Mouse (Mus musculus) heart, embryonic 13.5 days (tissue): ENCODE results near the gene Mnd1. TPM values are rescaled to one million over a fixed set of nuclear protein-coding genes. Genes with fewer than 3 reads are reported as not detected.

Experiments
- ATAC-seq: fragments of 200-750 bp; cut with Nextera tagmentation; 2 replicates; pipeline ENCODE4 v1.8.0; 2017; ENCODE audit warnings: moderate TSS enrichment; ENCODE audit not compliant: insufficient number of reproducible peaks, low FRiP score, low TSS enrichment; ENCODE audit errors: extremely low read depth
- H3K27ac ChIP-seq: fragments of 300-500 bp; sonication (generic); replicated peaks from 2 replicates; pipeline ENCODE4 v1.5.1; 2015; ENCODE audit warnings: moderate library complexity, mild to moderate bottlenecking, inconsistent platforms
- H3K27me3 ChIP-seq: fragments of 300-500 bp; sonication (generic); replicated peaks from 2 replicates; pipeline ENCODE4 v1.6.1; 2015; ENCODE audit warnings: mild to moderate bottlenecking, inconsistent platforms
- H3K36me3 ChIP-seq: fragments of 300-500 bp; sonication (generic); 2 replicates; pipeline ENCODE4 v1.6.1; 2015; ENCODE audit warnings: mild to moderate bottlenecking, inconsistent platforms
- H3K4me1 ChIP-seq: fragments of 300-500 bp; sonication (generic); 2 replicates; pipeline ENCODE4 v1.6.1; 2015; ENCODE audit warnings: inconsistent platforms
- H3K4me2 ChIP-seq: fragments of 300-500 bp; sonication (generic); 2 replicates; pipeline ENCODE4 v1.6.1; 2015; ENCODE audit warnings: inconsistent platforms, mild to moderate bottlenecking, moderate library complexity
- H3K4me3 ChIP-seq: fragments of 300-500 bp; sonication (generic); 2 replicates; pipeline ENCODE4 v1.5.1; 2015; ENCODE audit warnings: moderate library complexity, mild to moderate bottlenecking, inconsistent platforms
- H3K9ac ChIP-seq: fragments of 300-500 bp; sonication (generic); 2 replicates; pipeline ENCODE4 v1.6.1; 2015; ENCODE audit warnings: inconsistent platforms, mild to moderate bottlenecking, moderate library complexity
- H3K9me3 ChIP-seq: fragments of 300-500 bp; sonication (generic); 2 replicates; pipeline ENCODE4 v1.6.1; 2016; ENCODE audit warnings: inconsistent platforms
- WGBS: fragments of 180-500 bp; shearing (Covaris S2); methylation state at CpG from one replicate; pipeline ENCODE4 v1.1.7; 2015; ENCODE audit warnings: mixed read lengths; 5-methylcytosine and 5-hydroxymethylcytosine counted together
- polyA plus RNA-seq: library from polyadenylated mRNA; unstranded; fragments of >200 nt; fragmentation: Nextera tagmentation; extraction: Ambion mirVana; gene quantifications from 2 replicates; pipeline ENCODE4 v1.2.1, GENCODE M21; 2015

Gene Mnd1
- polyA plus RNA-seq, 1 experiment from 2014 or later, result 7.6 TPM

DNA sequence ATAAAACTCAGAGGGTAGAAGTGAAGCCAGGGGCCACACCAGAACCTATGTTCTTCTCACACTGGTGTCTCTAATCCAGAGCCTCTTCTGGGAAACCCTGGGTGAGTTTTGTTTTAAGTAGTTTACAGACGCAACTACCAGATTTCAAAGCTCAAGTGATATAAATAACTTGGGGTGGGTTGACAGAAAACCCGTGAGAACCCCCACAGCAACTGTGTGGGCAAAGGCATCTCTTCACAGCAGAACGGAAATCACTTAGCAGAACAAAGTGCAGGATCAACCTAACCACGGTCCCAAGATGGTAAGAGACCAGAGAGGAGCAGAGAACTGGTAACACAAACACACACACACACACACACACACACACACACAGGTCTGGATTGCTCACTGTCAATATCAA, 89.8 kb downstream of the Mnd1 start:
- H3K4me2 ChIP-seq, result no peak overlapping the region
- no peak overlapping the region for H3K27ac ChIP-seq
- no peak for ATAC-seq
- H3K4me1 ChIP-seq, result peaks cover 9% of the 10 kb centered on the region
- no peaks in the 10 kb centered on the region for H3K27me3 ChIP-seq
- no peaks in the 10 kb centered on the region for H3K9me3 ChIP-seq
- no peak overlapping the region for H3K4me3 ChIP-seq
- H3K36me3 ChIP-seq, result no peaks in the 10 kb centered on the region
- no peak overlapping the region for H3K9ac ChIP-seq
- WGBS, result 69% methylated on average over 4 of the region's 4 CpGs

DNA sequence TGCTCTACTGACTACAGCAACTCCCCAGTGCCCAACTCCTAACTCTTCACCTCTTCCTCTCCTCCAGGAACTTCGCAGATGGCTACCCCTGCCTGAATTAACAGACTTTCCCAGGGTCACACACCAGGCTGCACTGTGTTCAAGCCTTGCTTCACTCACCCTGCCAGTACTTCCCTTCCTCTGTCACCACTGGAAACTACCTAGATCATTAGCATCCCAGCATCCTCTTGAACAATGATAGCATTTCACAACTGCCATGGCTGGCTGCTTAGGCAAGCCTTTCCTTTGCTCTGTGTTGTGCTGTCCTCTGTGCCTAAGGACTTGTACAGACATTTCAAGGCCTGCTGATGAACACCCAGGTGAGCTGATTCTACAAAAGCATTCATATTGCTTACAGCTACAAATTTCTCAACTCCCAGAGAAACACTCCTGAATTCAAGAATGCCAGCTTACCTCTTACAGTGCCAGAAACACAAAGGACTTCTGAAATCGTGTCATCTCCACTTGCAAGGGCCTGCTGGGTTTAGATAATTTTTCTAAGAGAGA, 92.1 kb downstream of the Mnd1 start:
- H3K4me1 ChIP-seq, result peaks cover 23% of the 10 kb centered on the region
- no peaks in the 10 kb centered on the region for H3K9me3 ChIP-seq
- 76% methylated on average over 2 of the region's 2 CpGs for WGBS
- no peak overlapping the region for H3K9ac ChIP-seq
- H3K27ac ChIP-seq, result no peak overlapping the region
- H3K36me3 ChIP-seq, result no peaks in the 10 kb centered on the region
- no peak overlapping the region for H3K4me2 ChIP-seq
- H3K27me3 ChIP-seq, result no peaks in the 10 kb centered on the region
- H3K4me3 ChIP-seq, result no peak overlapping the region
- ATAC-seq, result no peak

DNA sequence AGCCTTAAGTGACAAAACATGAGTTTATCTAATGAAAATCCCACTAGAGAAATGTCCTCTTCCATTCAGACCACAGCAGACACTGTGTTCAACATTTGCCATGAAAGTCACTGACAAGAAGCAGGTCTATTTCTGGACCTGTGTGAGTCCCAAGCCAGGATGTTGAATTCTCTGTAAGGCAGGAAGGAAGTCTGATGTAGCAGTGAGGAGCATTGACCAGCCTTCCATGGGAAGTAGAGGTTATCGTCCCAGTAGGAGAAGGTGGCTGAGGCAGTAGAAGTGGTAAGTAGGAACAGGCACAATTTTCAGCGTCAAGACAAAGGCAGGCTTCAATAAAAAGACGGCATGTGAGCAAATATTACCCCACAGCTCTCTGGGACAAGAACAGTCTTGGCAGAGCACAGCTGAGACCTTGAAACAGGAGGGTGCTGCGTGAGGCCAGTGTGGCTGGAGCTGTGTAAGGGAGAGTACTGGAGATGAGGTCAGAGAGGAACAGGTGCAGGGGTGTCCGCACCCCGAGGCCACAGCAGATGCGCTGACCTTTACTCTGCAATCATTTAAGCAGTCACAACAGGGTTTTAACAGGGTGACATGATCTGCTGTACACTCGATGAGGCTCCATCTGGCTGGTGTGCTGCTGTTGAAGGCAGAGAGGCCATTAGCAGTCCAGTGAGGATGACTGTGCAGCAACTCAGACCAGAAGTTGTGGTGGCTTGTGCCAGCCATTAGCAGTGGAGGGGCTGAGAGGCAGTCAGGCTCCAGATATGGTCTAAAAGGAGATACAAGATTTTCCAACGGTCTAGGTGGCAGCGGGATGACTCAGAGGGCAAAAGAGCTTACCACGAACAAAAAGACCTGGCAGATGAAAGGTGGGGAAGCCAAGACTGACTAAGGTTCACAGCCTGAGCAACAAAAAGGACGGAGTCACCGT, 93.8 kb downstream of the Mnd1 start:
- no peak overlapping the region for H3K4me3 ChIP-seq
- WGBS, result 61% methylated on average over 13 of the region's 13 CpGs
- H3K27me3 ChIP-seq, result no peaks in the 10 kb centered on the region
- no peak; the same call in 1 of the 2 replicates for ATAC-seq
- no peaks in the 10 kb centered on the region for H3K9me3 ChIP-seq
- H3K4me1 ChIP-seq, result peaks cover 23% of the 10 kb centered on the region
- no peak overlapping the region for H3K4me2 ChIP-seq
- no peak overlapping the region for H3K9ac ChIP-seq
- H3K27ac ChIP-seq, result peak overlapping the region; percentile 76
- H3K36me3 ChIP-seq, result no peaks in the 10 kb centered on the region

DNA sequence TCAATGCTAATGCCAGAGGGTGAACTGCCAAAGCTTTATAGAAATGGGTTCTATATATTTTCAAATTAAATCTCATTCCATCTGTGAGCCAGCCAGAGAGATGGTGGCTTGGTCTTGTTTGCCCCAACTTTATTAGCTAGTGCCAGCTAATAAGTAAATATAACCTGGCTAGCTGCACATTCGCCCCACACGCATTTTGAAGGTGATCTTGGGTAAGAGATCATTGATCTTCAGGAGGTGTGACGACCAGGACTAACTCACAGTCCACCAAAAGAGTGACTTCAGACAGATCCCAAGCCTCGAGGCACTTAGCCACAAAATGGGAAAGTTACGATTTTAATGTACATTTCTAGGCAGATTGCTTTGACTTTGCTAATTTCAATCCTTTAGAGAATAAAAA, 94.6 kb downstream of the Mnd1 start:
- no peak for ATAC-seq
- WGBS, result 77% methylated on average over 5 of the region's 5 CpGs
- no peak overlapping the region for H3K27ac ChIP-seq

DNA sequence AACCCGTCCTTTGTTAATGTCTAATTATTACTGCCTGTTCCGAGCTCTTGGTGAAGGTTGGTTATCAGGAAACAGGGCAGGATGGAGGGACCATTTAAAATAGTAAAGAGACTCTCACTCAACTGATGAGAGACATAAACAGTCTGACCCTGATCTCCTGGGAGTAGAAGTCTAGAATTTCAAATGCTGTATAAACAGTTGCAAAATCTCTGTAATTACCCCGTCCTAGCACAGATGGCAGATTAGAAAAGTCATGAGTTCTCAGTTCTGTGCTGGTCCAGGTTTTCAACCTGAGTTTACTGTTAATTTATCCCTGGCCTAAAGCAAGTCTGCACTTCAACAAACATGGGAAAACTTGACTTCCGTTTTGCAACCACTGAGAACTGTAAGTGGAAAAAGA, 95.5 kb downstream of the Mnd1 start:
- H3K4me2 ChIP-seq, result peak overlapping the region; percentile 37; the same call in 1 of the 2 replicates
- 0 out of 2 replicates have a peak, but pooled peaks cover 3% of the 10 kb centered on the region for H3K9me3 ChIP-seq
- H3K4me1 ChIP-seq, result peaks cover 23% of the 10 kb centered on the region
- no peaks in the 10 kb centered on the region for H3K27me3 ChIP-seq
- WGBS, result 31% methylated on average over 4 of the region's 4 CpGs
- peak overlapping the region; percentile 58 for H3K27ac ChIP-seq
- H3K36me3 ChIP-seq, result no peaks in the 10 kb centered on the region
- H3K9ac ChIP-seq, result no peak overlapping the region
- H3K4me3 ChIP-seq, result no peak overlapping the region
- ATAC-seq, result no peak

More for the DNA sequence above, 94.6 kb downstream of the Mnd1 start:
- no peak overlapping the region for H3K4me3 ChIP-seq
- no peak overlapping the region for H3K9ac ChIP-seq
- no peak overlapping the region for H3K4me2 ChIP-seq
- H3K9me3 ChIP-seq, result no peaks in the 10 kb centered on the region
- H3K36me3 ChIP-seq, result no peaks in the 10 kb centered on the region
- H3K4me1 ChIP-seq, result peaks cover 23% of the 10 kb centered on the region
- H3K27me3 ChIP-seq, result no peaks in the 10 kb centered on the region

DNA sequence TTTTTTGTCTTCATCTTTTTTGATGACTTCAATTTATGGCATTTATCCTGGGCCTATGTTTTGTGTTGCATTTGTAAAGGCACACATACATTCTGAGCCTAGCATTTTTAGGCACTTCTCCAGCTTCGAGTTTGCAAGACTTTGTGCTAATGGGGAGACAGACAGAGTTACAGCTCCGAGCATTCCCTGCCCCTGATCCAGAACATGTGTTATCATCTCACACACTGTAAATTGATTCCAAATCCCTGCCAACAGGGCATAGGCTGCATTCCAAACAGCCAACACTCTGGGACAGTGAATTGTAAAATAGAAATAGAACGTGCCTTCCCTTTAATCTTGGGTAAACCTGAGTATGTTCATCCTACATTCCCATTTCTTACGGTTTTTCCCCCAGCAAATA, 95.9 kb downstream of the Mnd1 start:
- ATAC-seq, result no peak

DNA sequence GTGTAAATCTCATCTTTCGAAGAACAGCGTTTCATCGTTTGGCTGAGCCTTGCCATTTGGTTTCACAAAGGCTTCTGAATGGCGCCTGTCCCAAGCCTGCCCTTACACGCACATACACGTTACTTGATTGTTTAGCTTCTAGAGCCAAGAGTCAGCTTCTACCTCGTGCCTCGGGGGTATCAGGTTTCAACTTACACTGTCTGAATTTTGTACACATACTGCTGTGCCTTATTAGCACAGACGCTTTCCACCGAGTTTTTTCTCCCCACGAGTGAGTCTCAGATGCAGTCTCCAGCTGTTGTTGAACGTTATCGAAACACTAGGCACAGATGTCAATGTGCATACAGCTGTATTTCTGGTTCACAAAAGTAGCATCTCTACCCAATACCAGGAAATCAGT, 96.3 kb downstream of the Mnd1 start:
- H3K4me1 ChIP-seq, result peaks cover 23% of the 10 kb centered on the region
- ATAC-seq, result no peak
- no peak overlapping the region for H3K9ac ChIP-seq
- WGBS, result 54% methylated on average over 13 of the region's 13 CpGs
- no peaks in the 10 kb centered on the region for H3K36me3 ChIP-seq
- peak overlapping the region; percentile 58 for H3K27ac ChIP-seq
- H3K4me3 ChIP-seq, result no peak overlapping the region
- H3K9me3 ChIP-seq, result 0 out of 2 replicates have a peak, but pooled peaks cover 3% of the 10 kb centered on the region
- H3K4me2 ChIP-seq, result peak overlapping the region; percentile 37
- H3K27me3 ChIP-seq, result no peaks in the 10 kb centered on the region

More for the DNA sequence above, 95.9 kb downstream of the Mnd1 start:
- Histone ChIP-seq H3K9me3 (0 out of 2 replicates have a peak, but pooled peaks cover 3% of the 10 kb centered on the region), H3K9ac (no peak overlapping the region), H3K27me3 (no peaks in the 10 kb centered on the region), H3K36me3 (no peaks in the 10 kb centered on the region), H3K4me1 (peaks cover 23% of the 10 kb centered on the region), H3K4me2 (peak overlapping the region; percentile 37), H3K27ac (peak overlapping the region; percentile 58), H3K4me3 (no peak overlapping the region)
- 35% methylated on average over 4 of the region's 4 CpGs for WGBS

DNA sequence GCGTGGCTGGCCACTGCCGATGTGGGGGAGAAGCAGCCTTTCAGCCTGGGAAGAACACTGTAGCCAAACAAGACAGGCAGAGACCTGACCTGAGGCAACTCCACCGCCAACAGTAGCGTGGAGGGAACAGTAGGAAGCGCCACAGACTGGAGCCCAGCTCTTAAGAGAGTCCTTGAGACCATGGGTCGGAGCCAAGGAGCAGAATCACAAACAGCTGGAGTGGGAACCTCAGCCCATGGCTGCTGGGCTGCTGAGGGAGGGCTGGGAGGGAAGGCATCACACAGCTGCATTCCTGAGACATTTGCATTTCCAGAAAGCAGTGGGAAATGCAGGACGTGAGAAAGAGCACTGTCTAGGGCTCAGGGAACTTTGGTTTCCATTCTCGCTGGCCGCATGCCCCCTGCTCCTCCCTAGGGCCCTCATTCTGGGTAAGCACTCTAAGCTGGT, 106.8 kb downstream of the Mnd1 start:
- WGBS, result 16% methylated on average over 9 of the region's 9 CpGs
- Histone ChIP-seq H3K4me3 (no peak overlapping the region), H3K9me3 (no peaks in the 10 kb centered on the region), H3K4me1 (peaks cover 7% of the 10 kb centered on the region; the same call in 1 of the 2 replicates), H3K27ac (no peak overlapping the region), H3K36me3 (no peaks in the 10 kb centered on the region), H3K9ac (no peak overlapping the region), H3K4me2 (0 out of 2 replicates have a peak overlapping the region, but pooled peaks have one; percentile 4), H3K27me3 (no peaks in the 10 kb centered on the region)
- ATAC-seq, result peak; percentile 13; the same call in 1 of the 2 replicates

DNA sequence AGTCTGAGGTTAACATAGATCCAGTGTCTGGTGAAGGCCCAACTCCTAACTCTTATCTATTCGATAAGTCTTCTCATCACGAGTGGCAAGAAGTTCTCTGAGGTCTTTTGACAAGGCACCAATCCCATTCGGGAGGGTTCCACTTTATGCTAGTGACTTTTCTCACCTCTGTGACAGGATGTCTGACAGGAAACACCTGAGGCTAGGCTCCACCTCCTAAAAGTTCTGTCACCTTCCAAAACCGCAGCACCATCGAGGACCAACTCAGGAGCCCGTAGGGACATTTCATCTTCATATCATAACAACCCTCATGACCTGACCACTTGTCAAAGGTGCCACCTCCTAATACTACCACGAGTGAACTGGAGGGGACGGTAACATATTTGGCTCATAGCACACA, 109.4 kb downstream of the Mnd1 start:
- no peak for ATAC-seq
- 76% methylated on average over 8 of the region's 8 CpGs for WGBS
- peaks cover 7% of the 10 kb centered on the region; the same call in 1 of the 2 replicates for H3K4me1 ChIP-seq
- H3K36me3 ChIP-seq, result no peaks in the 10 kb centered on the region
- no peaks in the 10 kb centered on the region for H3K9me3 ChIP-seq
- no peak overlapping the region for H3K27ac ChIP-seq
- no peak overlapping the region for H3K9ac ChIP-seq
- H3K27me3 ChIP-seq, result no peaks in the 10 kb centered on the region
- no peak overlapping the region for H3K4me2 ChIP-seq
- H3K4me3 ChIP-seq, result no peak overlapping the region

DNA sequence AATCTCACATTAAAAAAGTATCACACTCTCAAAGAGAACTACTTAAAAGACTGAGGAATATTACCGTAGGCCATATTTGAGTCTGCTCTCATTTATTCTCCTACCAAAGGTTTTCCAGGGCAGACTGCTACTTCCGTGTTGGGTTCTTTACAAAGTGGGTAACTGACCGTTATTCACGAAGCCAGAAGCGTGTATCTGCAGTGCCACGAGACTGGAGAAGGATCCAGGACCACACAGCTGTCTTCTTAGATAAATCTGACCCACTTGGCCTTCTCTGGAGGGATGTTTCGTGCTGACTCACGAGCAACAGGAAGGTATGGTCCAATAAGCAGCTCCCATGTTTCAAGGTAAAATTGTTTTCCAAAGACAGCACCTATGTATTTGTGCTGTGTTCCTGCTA, 113.8 kb downstream of the Mnd1 start:
- Histone ChIP-seq H3K4me2 (no peak overlapping the region), H3K9ac (no peak overlapping the region), H3K27me3 (no peaks in the 10 kb centered on the region), H3K4me1 (peaks cover 21% of the 10 kb centered on the region), H3K9me3 (no peaks in the 10 kb centered on the region), H3K36me3 (no peaks in the 10 kb centered on the region), H3K27ac (no peak overlapping the region), H3K4me3 (no peak overlapping the region)
- WGBS, result 79% methylated on average over 8 of the region's 8 CpGs
- ATAC-seq, result no peak

DNA sequence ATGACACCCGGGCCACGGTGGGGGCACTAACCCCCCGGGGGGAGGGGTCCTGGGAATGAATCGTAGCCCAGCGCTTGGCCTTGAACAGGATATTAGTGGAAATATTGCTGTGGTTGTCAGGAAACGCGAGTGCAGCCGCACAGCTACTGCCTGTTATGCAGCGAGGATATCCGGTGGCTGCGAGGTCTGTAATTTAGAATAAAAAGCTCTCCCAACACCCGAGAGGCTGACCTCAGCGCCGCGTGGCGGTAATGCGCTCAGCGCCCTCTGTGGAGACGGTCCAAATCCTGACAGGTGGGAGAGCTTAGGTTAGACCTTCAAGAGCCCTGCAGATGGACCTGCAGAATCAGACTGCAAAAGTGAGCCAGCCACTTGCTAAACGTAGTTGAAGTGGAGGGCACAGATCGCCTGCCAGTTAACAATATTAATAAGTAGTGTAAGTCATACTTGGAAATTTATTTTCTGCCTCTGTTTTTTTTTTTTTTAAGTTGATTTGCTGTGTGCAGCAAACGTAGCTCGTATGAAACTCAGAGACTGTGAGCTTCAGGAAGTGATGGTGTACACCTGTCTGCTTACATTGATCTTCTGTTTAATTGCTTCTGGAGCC, 115.0 kb downstream of the Mnd1 start:
- peak overlapping the region; percentile 75 for H3K4me3 ChIP-seq
- H3K4me2 ChIP-seq, result peak overlapping the region; percentile 98
- H3K27me3 ChIP-seq, result no peaks in the 10 kb centered on the region
- ATAC-seq, result peak; percentile 31; the same call in 1 of the 2 replicates
- H3K36me3 ChIP-seq, result no peaks in the 10 kb centered on the region
- peak overlapping the region; percentile 88 for H3K27ac ChIP-seq
- WGBS, result 5% methylated on average over 23 of the region's 23 CpGs
- H3K9ac ChIP-seq, result peak overlapping the region; percentile 81
- H3K9me3 ChIP-seq, result no peaks in the 10 kb centered on the region
- H3K4me1 ChIP-seq, result peaks cover 21% of the 10 kb centered on the region
